Mouse (Mus musculus): Measurements from ENCODE around the gene Twf1.

DNA sequence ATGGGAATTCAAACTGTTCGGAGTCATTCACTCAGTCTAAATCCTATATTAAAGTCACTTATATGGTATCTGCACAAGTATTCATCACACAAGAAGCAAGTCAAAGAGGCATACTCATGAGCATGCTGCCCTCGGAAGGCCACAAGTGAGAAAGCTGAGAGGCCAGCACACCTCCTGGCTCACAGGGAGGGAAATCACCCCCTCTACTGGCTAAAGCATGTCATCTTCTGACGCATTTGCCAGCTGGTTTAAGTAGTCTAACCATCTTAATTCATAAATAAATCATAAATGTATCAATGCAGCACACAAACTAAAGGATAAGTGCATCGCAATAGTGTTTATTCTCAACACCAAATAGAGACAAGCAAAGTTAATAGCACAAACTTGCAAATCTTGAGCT lies 5.0 kb downstream of the Twf1 start:
- TF ChIP-seq EP300 (IDR thresholded peaks at IDR 0.05; ENCODE audit: low read depth) (no peak), CTCF (IDR thresholded peaks at IDR 0.05; ENCODE audit: low read depth) (peak; percentile 38)

Measured in liver, embryonic 14.5 days (tissue).